Mouse (Mus musculus) erythroid progenitor cell, adult 5-6 weeks (primary cell): ENCODE results near the gene Stard7. TPM values are rescaled to one million over a fixed set of nuclear protein-coding genes. Genes with fewer than 3 reads are reported as not detected.

ENCODE experiments used
- ATAC-seq: replicated peaks from 2 replicates; pipeline ENCODE4 v1.8.0; 2016; ENCODE audit warnings: moderate number of reproducible peaks, mild to moderate bottlenecking, moderate TSS enrichment, inconsistent platforms; ENCODE audit not compliant: poor library complexity, low FRiP score, severe bottlenecking
- total RNA-seq, 2 experiments: library from RNA; stranded (forward) in 1 of 2; stranded (reverse) in 1 of 2; fragments of 150-400 nt in 1 of 2; fragments of 186-747, 209-891 nt in 1 of 2; gene quantifications; 2 replicates each; pipeline versions ENCODE4 v1.2.3 to v1.2.4; 2015 to 2017; ENCODE audit warnings: low replicate concordance in 2 of 2

The Stard7 gene
- total RNA-seq, 2 experiments from 2014 or later = 59.5 to 65.4 TPM

GRCm38 (mm10) chr2:127339262-127339661 is 69.2 kb downstream of the Stard7 start:
- no peak for ATAC-seq

- ATAC-seq = peak; percentile 48
Observed at GRCm38 (mm10) chr2:127341159-127341558, 71.1 kb downstream of the Stard7 start.

- no peak for ATAC-seq
Observed at GRCm38 (mm10) chr2:127346334-127346733, 76.3 kb downstream of the Stard7 start.

- ATAC-seq = no peak
Observed at GRCm38 (mm10) chr2:127347147-127347985, 77.3 kb downstream of the Stard7 start.

Other genes with a start within 250 kb of the Stard7 start
- gene Blvra, start 199.6 kb upstream of the Stard7 start, total RNA-seq (2015; ENCODE audit: low replicate concordance) = 36.9 and 58.7 TPM in 2 replicates
- 29.5 and 43.9 TPM in 2 replicates for gene Blvra, start 199.6 kb upstream of the Stard7 start, total RNA-seq (2017; ENCODE audit: low replicate concordance)
- gene Ncaph, start 136.3 kb upstream of the Stard7 start, total RNA-seq (2015; ENCODE audit: low replicate concordance) = 160 and 195 TPM in 2 replicates
- gene Ncaph, start 136.3 kb upstream of the Stard7 start, total RNA-seq (2017; ENCODE audit: low replicate concordance) = 202 and 244 TPM in 2 replicates
- gene Itpripl1, start 126.8 kb upstream of the Stard7 start, total RNA-seq (2015; ENCODE audit: low replicate concordance) = 8.0 and 10.8 TPM in 2 replicates
- 2.2 and 2.4 TPM in 2 replicates for gene Itpripl1, start 126.8 kb upstream of the Stard7 start, total RNA-seq (2017; ENCODE audit: low replicate concordance)
- 0.84 TPM in 1 of 2 replicates, not detected in the other for gene 1810024B03Rik, start 61.9 kb upstream of the Stard7 start, total RNA-seq (2015; ENCODE audit: low replicate concordance)
- gene 1810024B03Rik, start 61.9 kb upstream of the Stard7 start, total RNA-seq (2017; ENCODE audit: low replicate concordance) = 1.1 TPM in 1 of 2 replicates, not detected in the other
- gene Snrnp200, start 61.8 kb upstream of the Stard7 start, total RNA-seq (2015; ENCODE audit: low replicate concordance) = 68.3 and 82.5 TPM in 2 replicates
- 86.6 and 112 TPM in 2 replicates for gene Snrnp200, start 61.8 kb upstream of the Stard7 start, total RNA-seq (2017; ENCODE audit: low replicate concordance)
- 9.2 and 15.1 TPM in 2 replicates for gene Ciao1, start 22.4 kb upstream of the Stard7 start, total RNA-seq (2015; ENCODE audit: low replicate concordance)
- gene Ciao1, start 22.4 kb upstream of the Stard7 start, total RNA-seq (2017; ENCODE audit: low replicate concordance) = 9.4 and 11.9 TPM in 2 replicates
- 13.3 and 29.3 TPM in 2 replicates for gene Tmem127, start 22.3 kb upstream of the Stard7 start, total RNA-seq (2015; ENCODE audit: low replicate concordance)
- 25.8 and 28.4 TPM in 2 replicates for gene Tmem127, start 22.3 kb upstream of the Stard7 start, total RNA-seq (2017; ENCODE audit: low replicate concordance)
- 14.8 and 24.7 TPM in 2 replicates for gene Dusp2, start 65.9 kb downstream of the Stard7 start, total RNA-seq (2015; ENCODE audit: low replicate concordance)
- gene Dusp2, start 65.9 kb downstream of the Stard7 start, total RNA-seq (2017; ENCODE audit: low replicate concordance) = 3.1 and 16.0 TPM in 2 replicates
- gene Astl, start 68.4 kb downstream of the Stard7 start, total RNA-seq (2015; ENCODE audit: low replicate concordance) = not detected in 2 replicates
- not detected in 2 replicates for gene Astl, start 68.4 kb downstream of the Stard7 start, total RNA-seq (2017; ENCODE audit: low replicate concordance)
- not detected in 2 replicates for gene Adra2b, start 93.0 kb downstream of the Stard7 start, total RNA-seq (2015; ENCODE audit: low replicate concordance)
- gene Adra2b, start 93.0 kb downstream of the Stard7 start, total RNA-seq (2017; ENCODE audit: low replicate concordance) = not detected in 2 replicates
- not detected in 2 replicates for gene Gpat2, start 155.0 kb downstream of the Stard7 start, total RNA-seq (2015; ENCODE audit: low replicate concordance)
- not detected in 2 replicates for gene Gpat2, start 155.0 kb downstream of the Stard7 start, total RNA-seq (2017; ENCODE audit: low replicate concordance)
- gene Fahd2a, start 174.3 kb downstream of the Stard7 start, total RNA-seq (2015; ENCODE audit: low replicate concordance) = 10.5 and 18.0 TPM in 2 replicates
- gene Fahd2a, start 174.3 kb downstream of the Stard7 start, total RNA-seq (2017; ENCODE audit: low replicate concordance) = 2.4 TPM in 1 of 2 replicates, not detected in the other